Mouse (Mus musculus) cerebellum, adult 2 months (tissue): ENCODE measurements at regions not wholly inside any gene's neighbourhood (a gene's known extent, or its start where the extent isn't known, plus 50 kb on each side); places are given as distances from the start of the nearest gene placed in this dataset.

Experiments
- CTCF ChIP-seq: fragments of 200-500 bp; IDR thresholded peaks from 2 replicates; pipeline ENCODE4 v1.5.1; 2011; ENCODE audit warnings: low read depth, mild to moderate bottlenecking, control low read depth, low read length, moderate library complexity, borderline replicate concordance; ENCODE audit not compliant: insufficient read depth
- POLR2A ChIP-seq: fragments of 200-500 bp; IDR thresholded peaks from 2 replicates; pipeline ENCODE4 v1.6.1; 2011; ENCODE audit warnings: low read length, control low read depth, borderline replicate concordance; ENCODE audit not compliant: insufficient read depth

DNA sequence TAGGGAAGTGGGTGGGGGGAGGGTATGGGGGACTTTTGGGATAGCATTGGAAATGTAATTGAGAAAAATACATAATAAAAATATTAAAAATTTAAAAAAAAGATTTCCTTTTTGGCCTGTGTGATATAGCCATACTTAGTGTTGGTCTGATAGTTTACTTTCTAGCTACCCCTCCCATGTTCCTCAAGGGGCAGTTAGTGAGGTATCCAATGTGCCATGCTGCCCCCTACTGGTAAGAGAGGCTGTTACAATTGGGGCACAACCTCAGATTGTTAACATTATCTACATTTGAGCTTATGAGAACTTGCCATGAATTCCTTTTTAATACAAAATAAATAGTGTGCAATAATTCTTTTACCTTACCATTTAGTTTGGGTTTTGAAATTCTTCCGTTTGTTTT, 83.6 kb upstream of the Pam start:
- TF ChIP-seq POLR2A (no peak), CTCF (peak; percentile 39; the same call in 1 of the 2 replicates)
